Mouse (Mus musculus): Measurements from ENCODE around the gene Psmd10. TPM values are rescaled to one million over a fixed set of nuclear protein-coding genes. Genes with fewer than 3 reads are reported as not detected.
A peak's percentile ranks its signal among the peaks of the same experiment; 100 is the strongest.

Psmd10 gene
- polyA plus RNA-seq, 1 experiment, result 17.3 TPM

DNA sequence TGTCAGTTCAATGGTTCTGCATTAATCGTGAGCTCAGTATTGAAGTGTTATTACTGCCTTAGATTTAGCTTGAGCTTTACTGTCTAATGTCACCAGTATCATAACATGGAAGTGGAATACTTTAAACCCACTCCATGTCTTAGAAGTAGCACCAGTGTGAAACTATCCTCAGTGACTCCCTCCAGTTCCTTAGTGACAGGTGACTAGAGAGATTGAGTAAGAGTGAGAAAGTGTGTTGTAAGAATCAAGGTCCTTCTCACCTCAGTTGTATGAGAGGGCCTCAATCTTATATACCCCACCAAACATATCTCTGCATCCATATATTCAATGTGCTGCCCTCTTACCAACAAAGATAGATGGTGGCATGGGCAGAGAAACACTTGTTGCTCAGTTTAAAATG lies 22.4 kb upstream of the Psmd10 start:
- TF ChIP-seq CTCF (IDR thresholded peaks at IDR 0.05; ENCODE audit: extremely low read depth, insufficient read depth, low read length), result no peak
- no peak for TF ChIP-seq POLR2A (IDR thresholded peaks at IDR 0.05; ENCODE audit: extremely low read depth, insufficient read depth, low read length)
- Histone ChIP-seq H3K27ac (ENCODE audit: insufficient read depth, low read length) (no peak overlapping the region), H3K4me1 (ENCODE audit: control insufficient read depth, insufficient read depth, low read length) (peaks cover 4% of the 10 kb centered on the region), H3K4me3 (ENCODE audit: insufficient read depth, low read length) (no peak overlapping the region)

GRCm38 (mm10) chrX:140956959-140957358 lies 431 bp upstream of the Psmd10 start:
- TF ChIP-seq CTCF (IDR thresholded peaks at IDR 0.05; ENCODE audit: extremely low read depth, insufficient read depth, low read length) (no peak), POLR2A (IDR thresholded peaks at IDR 0.05; ENCODE audit: extremely low read depth, insufficient read depth, low read length) (no peak)
- H3K27ac ChIP-seq (ENCODE audit: insufficient read depth, low read length), result no peak overlapping the region
- peak overlapping the region; percentile 53 for H3K4me3 ChIP-seq (ENCODE audit: insufficient read depth, low read length)
- H3K4me1 ChIP-seq (ENCODE audit: control insufficient read depth, insufficient read depth, low read length), result no peaks in the 10 kb centered on the region

- Histone ChIP-seq H3K4me3 (ENCODE audit: insufficient read depth, low read length) (no peak overlapping the region), H3K4me1 (ENCODE audit: control insufficient read depth, insufficient read depth, low read length) (no peaks in the 10 kb centered on the region), H3K27ac (ENCODE audit: insufficient read depth, low read length) (no peak overlapping the region)
- no peak for TF ChIP-seq POLR2A (IDR thresholded peaks at IDR 0.05; ENCODE audit: extremely low read depth, insufficient read depth, low read length)
- TF ChIP-seq CTCF (IDR thresholded peaks at IDR 0.05; ENCODE audit: extremely low read depth, insufficient read depth, low read length), result no peak
Measured at GRCm38 (mm10) chrX:140953618-140954017, 2.9 kb downstream of the Psmd10 start.

GRCm38 (mm10) chrX:140936271-140936670 lies 20.3 kb downstream of the Psmd10 start:
- Histone ChIP-seq H3K4me3 (ENCODE audit: insufficient read depth, low read length) (no peak overlapping the region), H3K4me1 (ENCODE audit: control insufficient read depth, insufficient read depth, low read length) (no peaks in the 10 kb centered on the region), H3K27ac (ENCODE audit: insufficient read depth, low read length) (no peak overlapping the region)
- TF ChIP-seq CTCF (IDR thresholded peaks at IDR 0.05; ENCODE audit: extremely low read depth, insufficient read depth, low read length), result no peak
- no peak for TF ChIP-seq POLR2A (IDR thresholded peaks at IDR 0.05; ENCODE audit: extremely low read depth, insufficient read depth, low read length)

DNA sequence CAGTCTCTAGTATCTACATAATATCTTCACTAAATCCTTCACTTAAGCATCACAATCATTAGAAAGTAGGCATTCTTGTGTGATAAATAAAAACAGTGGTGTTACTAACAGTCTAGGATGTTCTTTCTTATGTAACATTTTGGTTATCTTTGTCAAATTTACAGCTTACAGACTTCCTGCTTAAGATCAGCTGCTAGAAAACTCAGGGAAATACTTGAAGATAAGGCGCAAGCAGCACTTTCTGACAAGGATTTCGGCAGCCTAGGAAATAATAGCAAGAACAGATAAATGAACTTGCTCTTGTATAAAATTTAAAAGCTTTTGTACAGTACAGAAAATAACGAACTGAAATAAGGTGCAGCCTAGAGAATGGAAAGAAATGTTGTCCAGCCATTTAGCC lies 23.3 kb downstream of the Psmd10 start:
- TF ChIP-seq POLR2A (IDR thresholded peaks at IDR 0.05; ENCODE audit: extremely low read depth, insufficient read depth, low read length), result no peak
- TF ChIP-seq CTCF (IDR thresholded peaks at IDR 0.05; ENCODE audit: extremely low read depth, insufficient read depth, low read length), result no peak
- no peak overlapping the region for H3K27ac ChIP-seq (ENCODE audit: insufficient read depth, low read length)
- H3K4me1 ChIP-seq (ENCODE audit: control insufficient read depth, insufficient read depth, low read length), result no peaks in the 10 kb centered on the region
- no peak overlapping the region for H3K4me3 ChIP-seq (ENCODE audit: insufficient read depth, low read length)

DNA sequence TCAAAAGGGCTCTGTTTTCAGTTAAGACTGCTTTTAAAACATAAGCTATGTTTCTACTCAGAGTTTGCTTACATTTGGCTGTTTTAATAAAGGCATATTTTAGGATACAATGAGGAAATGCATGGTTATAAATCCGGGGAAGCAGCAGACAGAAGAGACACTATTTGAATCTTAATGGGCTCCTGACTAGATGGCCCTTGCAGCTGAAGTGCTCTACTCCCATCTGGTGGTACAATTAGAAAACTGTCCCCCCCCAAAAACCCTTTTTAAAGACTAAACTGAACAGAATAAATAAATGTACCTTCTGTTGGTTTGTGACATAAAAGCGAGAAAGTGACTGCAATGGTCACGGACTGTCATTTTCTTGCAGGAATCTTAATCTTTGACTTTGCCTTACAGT lies 24.5 kb downstream of the Psmd10 start:
- TF ChIP-seq POLR2A (IDR thresholded peaks at IDR 0.05; ENCODE audit: extremely low read depth, insufficient read depth, low read length) (no peak), CTCF (IDR thresholded peaks at IDR 0.05; ENCODE audit: extremely low read depth, insufficient read depth, low read length) (peak; percentile 35; the same call in 1 of the 2 replicates)
- no peak overlapping the region for H3K27ac ChIP-seq (ENCODE audit: insufficient read depth, low read length)
- H3K4me1 ChIP-seq (ENCODE audit: control insufficient read depth, insufficient read depth, low read length), result no peaks in the 10 kb centered on the region
- H3K4me3 ChIP-seq (ENCODE audit: insufficient read depth, low read length), result no peak overlapping the region

DNA sequence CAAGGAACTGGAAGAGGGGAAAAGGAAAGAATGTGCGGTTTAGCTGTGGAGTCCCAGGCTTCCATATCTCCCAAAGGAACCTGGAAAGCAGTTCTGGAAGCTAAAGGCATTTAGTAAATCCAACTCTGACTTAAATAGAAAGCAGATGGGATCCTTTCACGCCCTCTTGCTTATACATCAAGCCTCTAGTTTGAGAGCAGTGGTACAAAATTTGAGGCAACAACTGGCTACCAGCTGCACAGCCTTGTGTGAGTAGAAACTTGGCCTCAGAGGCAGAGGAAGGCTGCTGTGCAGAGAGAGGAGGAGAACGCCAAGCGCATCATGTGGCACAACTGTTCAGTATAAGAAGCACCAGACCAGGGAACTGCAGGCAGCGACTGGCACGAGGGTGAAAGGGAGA lies 35.2 kb downstream of the Psmd10 start:
- Histone ChIP-seq H3K4me3 (ENCODE audit: insufficient read depth, low read length) (no peak overlapping the region), H3K4me1 (ENCODE audit: control insufficient read depth, insufficient read depth, low read length) (no peaks in the 10 kb centered on the region), H3K27ac (ENCODE audit: insufficient read depth, low read length) (no peak overlapping the region)
- TF ChIP-seq POLR2A (IDR thresholded peaks at IDR 0.05; ENCODE audit: extremely low read depth, insufficient read depth, low read length), result no peak
- TF ChIP-seq CTCF (IDR thresholded peaks at IDR 0.05; ENCODE audit: extremely low read depth, insufficient read depth, low read length), result no peak

- no peak for TF ChIP-seq CTCF (IDR thresholded peaks at IDR 0.05; ENCODE audit: extremely low read depth, insufficient read depth, low read length)
- TF ChIP-seq POLR2A (IDR thresholded peaks at IDR 0.05; ENCODE audit: extremely low read depth, insufficient read depth, low read length), result no peak
- no peaks in the 10 kb centered on the region for H3K4me1 ChIP-seq (ENCODE audit: control insufficient read depth, insufficient read depth, low read length)
Measured at GRCm38 (mm10) chrX:140907360-140907759, 49.2 kb downstream of the Psmd10 start, which contains the start of gene Vsig1. Gene Vsig1 (plus strand): TSS chrX:140907608.

GRCm38 (mm10) chrX:140903487-140903886 lies 53.0 kb downstream of the Psmd10 start:
- no peak overlapping the region for H3K27ac ChIP-seq (ENCODE audit: insufficient read depth, low read length)
- H3K4me1 ChIP-seq (ENCODE audit: control insufficient read depth, insufficient read depth, low read length), result no peaks in the 10 kb centered on the region
- TF ChIP-seq CTCF (IDR thresholded peaks at IDR 0.05; ENCODE audit: extremely low read depth, insufficient read depth, low read length) (no peak), POLR2A (IDR thresholded peaks at IDR 0.05; ENCODE audit: extremely low read depth, insufficient read depth, low read length) (no peak)
- H3K4me3 ChIP-seq (ENCODE audit: insufficient read depth, low read length), result no peak overlapping the region

More at GRCm38 (mm10) chrX:140907360-140907759, 49.2 kb downstream of the Psmd10 start, which contains the start of gene Vsig1:
- Histone ChIP-seq H3K4me3 (ENCODE audit: insufficient read depth, low read length) (no peak within 1 kb of the TSS), H3K27ac (ENCODE audit: insufficient read depth, low read length) (no peak within 1 kb of the TSS)

Other genes with a start within 250 kb of the Psmd10 start
- not detected in 2 replicates for gene Tex13b, start 143.3 kb downstream of the Psmd10 start, polyA plus RNA-seq (2012; rRNA removed)
- not detected in 2 replicates for gene Vsig1, start 49.1 kb downstream of the Psmd10 start, polyA plus RNA-seq (2012; rRNA removed)
- gene Atg4a, start 179 bp upstream of the Psmd10 start, polyA plus RNA-seq (2012; rRNA removed), result 12.7 and 15.4 TPM in 2 replicates